Mouse (Mus musculus) erythroblast, embryonic 14.5 days (primary cell): ENCODE results near the gene Mkrn3. TPM values are rescaled to one million over a fixed set of nuclear protein-coding genes. Genes with fewer than 3 reads are reported as not detected.
A peak's percentile ranks its signal among the peaks of the same experiment; 100 is the strongest.

Experiments
- H3K27me3 ChIP-seq: 2 replicates; pipeline ENCODE4 v1.6.1; 2012; ENCODE audit warnings: inconsistent platforms; ENCODE audit not compliant: control insufficient read depth
- H3K36me3 ChIP-seq: 2 replicates; pipeline ENCODE4 v1.6.1; 2012; ENCODE audit warnings: mild to moderate bottlenecking, inconsistent platforms; ENCODE audit not compliant: control insufficient read depth
- H3K4me1 ChIP-seq: 2 replicates; pipeline ENCODE4 v1.6.1; 2012; ENCODE audit warnings: inconsistent platforms; ENCODE audit not compliant: control insufficient read depth
- H3K4me3 ChIP-seq: replicated peaks from 2 replicates; pipeline ENCODE3; 2012; ENCODE audit warnings: moderate library complexity, mild to moderate bottlenecking, inconsistent platforms
- H3K9me3 ChIP-seq: 2 replicates; pipeline ENCODE4 v1.6.1; 2012; ENCODE audit warnings: low read length, inconsistent platforms, mixed read lengths; ENCODE audit not compliant: control insufficient read depth
- GATA1 ChIP-seq: IDR thresholded peaks from 2 replicates; pipeline ENCODE4 v1.6.1; 2012; ENCODE audit warnings: low read length, inconsistent platforms, mixed read lengths
- TAL1 ChIP-seq: IDR thresholded peaks from 3 replicates; pipeline ENCODE4 v1.6.1; 2012; ENCODE audit warnings: low read length, inconsistent platforms, mixed read lengths
- polyA plus RNA-seq: library from polyadenylated mRNA; stranded (reverse); fragments of >175 nt; gene quantifications from 2 replicates; pipeline ENCODE4 v1.2.3, GENCODE M21; 2012

The Mkrn3 gene
- polyA plus RNA-seq, 1 experiment = not detected

DNA sequence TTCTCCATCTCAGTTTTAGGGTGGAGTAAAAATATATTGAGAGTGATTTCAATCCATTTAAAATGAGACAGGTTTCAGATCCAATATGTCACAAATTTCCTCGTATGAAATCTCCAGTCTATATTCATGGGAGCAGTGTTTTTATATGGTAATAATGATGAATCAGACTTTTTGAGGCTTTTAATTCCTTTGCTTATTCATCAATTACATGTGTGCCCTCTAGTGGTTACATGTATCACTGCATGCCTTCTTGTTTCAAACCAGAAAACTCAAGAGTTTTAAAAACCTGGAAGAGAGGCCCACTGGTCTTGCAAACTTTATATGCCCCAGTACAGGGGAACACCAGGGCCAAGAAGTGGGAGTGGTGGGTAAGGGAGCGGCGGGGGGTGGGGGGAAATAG lies 13.3 kb upstream of the Mkrn3 start:
- H3K9me3 ChIP-seq = no peaks in the 10 kb centered on the region
- H3K4me3 ChIP-seq = no peak overlapping the region
- H3K27me3 ChIP-seq = no peaks in the 10 kb centered on the region
- no peaks in the 10 kb centered on the region for H3K36me3 ChIP-seq
- no peaks in the 10 kb centered on the region for H3K4me1 ChIP-seq
- TF ChIP-seq TAL1 = no peak
- no peak for TF ChIP-seq GATA1

- no peaks in the 10 kb centered on the region for H3K27me3 ChIP-seq
- no peak overlapping the region for H3K4me3 ChIP-seq
- H3K36me3 ChIP-seq = no peaks in the 10 kb centered on the region
- TF ChIP-seq TAL1 = no peak
- TF ChIP-seq GATA1 = no peak
- H3K9me3 ChIP-seq = no peaks in the 10 kb centered on the region
- H3K4me1 ChIP-seq = no peaks in the 10 kb centered on the region
Measured at GRCm38 (mm10) chr7:62428337-62428736, 8.4 kb upstream of the Mkrn3 start.

- H3K36me3 ChIP-seq = no peaks in the 10 kb centered on the region
- peaks cover 7% of the 10 kb centered on the region for H3K4me1 ChIP-seq
- H3K9me3 ChIP-seq = peaks cover 15% of the 10 kb centered on the region
- TF ChIP-seq TAL1 (no peak), GATA1 (no peak)
- no peak overlapping the region for H3K4me3 ChIP-seq
- no peaks in the 10 kb centered on the region for H3K27me3 ChIP-seq
Measured at GRCm38 (mm10) chr7:62423210-62423609, 3.3 kb upstream of the Mkrn3 start.

- H3K9me3 ChIP-seq = peaks cover 15% of the 10 kb centered on the region
- TF ChIP-seq GATA1 (no peak), TAL1 (no peak)
- H3K4me1 ChIP-seq = peaks cover 7% of the 10 kb centered on the region
- H3K36me3 ChIP-seq = no peaks in the 10 kb centered on the region
- H3K4me3 ChIP-seq = no peak overlapping the region
- no peaks in the 10 kb centered on the region for H3K27me3 ChIP-seq
Measured at GRCm38 (mm10) chr7:62420566-62420965, 627 bp upstream of the Mkrn3 start.

DNA sequence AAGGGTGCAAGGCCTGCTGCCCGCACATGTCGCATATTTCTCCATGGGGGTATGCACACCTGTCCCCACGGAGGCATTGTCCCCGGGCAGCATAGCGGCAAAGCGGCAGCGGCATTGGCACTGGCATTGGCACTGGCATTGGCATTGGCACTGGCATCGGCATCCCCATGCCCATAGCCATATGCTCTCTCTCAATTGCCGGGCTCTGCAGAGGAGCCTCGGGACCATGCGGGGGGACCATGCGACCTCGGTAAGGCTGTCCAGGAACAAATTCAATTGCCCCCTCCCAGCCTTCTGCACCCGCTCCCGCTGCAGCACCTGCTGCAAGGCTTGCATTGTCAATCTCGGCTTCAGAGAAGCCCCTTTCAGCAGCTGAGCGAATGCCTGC lies 840 bp downstream of the Mkrn3 start:
- H3K4me1 ChIP-seq = peaks cover 7% of the 10 kb centered on the region
- no peaks in the 10 kb centered on the region for H3K27me3 ChIP-seq
- no peaks in the 10 kb centered on the region for H3K36me3 ChIP-seq
- H3K9me3 ChIP-seq = peaks cover 15% of the 10 kb centered on the region
- no peak for TF ChIP-seq GATA1
- TF ChIP-seq TAL1 = no peak
- peak overlapping the region; percentile 62 for H3K4me3 ChIP-seq

GRCm38 (mm10) chr7:62418346-62418745 lies 1.6 kb downstream of the Mkrn3 start:
- Histone ChIP-seq H3K4me1 (peaks cover 7% of the 10 kb centered on the region), H3K27me3 (no peaks in the 10 kb centered on the region), H3K4me3 (no peak overlapping the region), H3K9me3 (peaks cover 15% of the 10 kb centered on the region), H3K36me3 (no peaks in the 10 kb centered on the region)
- TF ChIP-seq GATA1 = no peak

GRCm38 (mm10) chr7:62416173-62416572 lies 3.8 kb downstream of the Mkrn3 start:
- no peak overlapping the region for H3K4me3 ChIP-seq
- no peak for TF ChIP-seq GATA1
- no peak for TF ChIP-seq TAL1

GRCm38 (mm10) chr7:62415222-62415621 lies 4.7 kb downstream of the Mkrn3 start:
- Histone ChIP-seq H3K27me3 (no peaks in the 10 kb centered on the region), H3K4me1 (peaks cover 7% of the 10 kb centered on the region), H3K4me3 (no peak overlapping the region), H3K36me3 (no peaks in the 10 kb centered on the region), H3K9me3 (peaks cover 15% of the 10 kb centered on the region)
- no peak for TF ChIP-seq TAL1
- no peak for TF ChIP-seq GATA1

More at GRCm38 (mm10) chr7:62416173-62416572, 3.8 kb downstream of the Mkrn3 start:
- Histone ChIP-seq H3K4me1 (peaks cover 7% of the 10 kb centered on the region), H3K36me3 (no peaks in the 10 kb centered on the region), H3K27me3 (no peaks in the 10 kb centered on the region), H3K9me3 (peaks cover 15% of the 10 kb centered on the region)

- H3K9me3 ChIP-seq = no peaks in the 10 kb centered on the region
- no peaks in the 10 kb centered on the region for H3K4me1 ChIP-seq
- peaks cover 4% of the 10 kb centered on the region; the same call in 1 of the 2 replicates for H3K27me3 ChIP-seq
- H3K36me3 ChIP-seq = no peaks in the 10 kb centered on the region
- TF ChIP-seq TAL1 (no peak), GATA1 (no peak)
- no peak overlapping the region for H3K4me3 ChIP-seq
Measured at GRCm38 (mm10) chr7:62407803-62408202, 12.1 kb downstream of the Mkrn3 start.

DNA sequence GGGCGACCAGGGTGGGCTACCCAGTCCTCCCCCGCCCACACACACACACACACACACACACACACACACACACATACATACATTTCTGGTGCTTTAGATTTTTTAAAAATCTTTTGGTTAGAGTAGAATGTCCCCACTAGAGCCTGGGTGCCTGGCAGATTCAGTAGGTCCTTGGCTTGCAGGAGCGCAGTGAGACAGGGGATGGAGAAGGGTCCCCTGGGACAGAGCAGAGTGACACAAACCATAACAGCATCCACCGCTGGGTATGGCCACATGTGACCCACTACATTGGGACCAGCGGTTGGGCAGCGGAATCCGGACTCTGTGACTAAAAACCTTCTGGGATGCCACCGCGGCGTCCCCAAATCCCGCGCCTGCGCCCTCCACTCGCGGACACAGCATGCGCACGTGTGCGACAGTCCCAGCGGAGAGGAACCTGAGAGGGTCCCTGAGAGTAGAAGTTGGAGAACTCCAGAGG lies 13.3 kb downstream of the Mkrn3 start:
- no peak overlapping the region for H3K4me3 ChIP-seq
- no peaks in the 10 kb centered on the region for H3K9me3 ChIP-seq
- TF ChIP-seq GATA1 (no peak), TAL1 (no peak)
- H3K27me3 ChIP-seq = peaks cover 4% of the 10 kb centered on the region; the same call in 1 of the 2 replicates
- H3K4me1 ChIP-seq = no peaks in the 10 kb centered on the region
- H3K36me3 ChIP-seq = no peaks in the 10 kb centered on the region
